Mouse (Mus musculus) cortical plate, adult 2 months (tissue): ENCODE data around the gene Kri1. TPM values are rescaled to one million over a fixed set of nuclear protein-coding genes. Genes with fewer than 3 reads are reported as not detected.
A peak's percentile ranks its signal among the peaks of the same experiment; 100 is the strongest.
"Not testable (repeated sequence)": the region's sequence is repeated elsewhere in the genome, so short reads cannot be mapped to it uniquely, and the experiment has no call there.

Source experiments
- H3K27ac ChIP-seq: fragments of 200-500 bp; 2 replicates; pipeline ENCODE4 v1.5.1; 2012; ENCODE audit warnings: low read length, control low read depth, inconsistent platforms; ENCODE audit not compliant: insufficient read depth
- H3K4me1 ChIP-seq: fragments of 200-500 bp; 2 replicates; pipeline ENCODE4 v1.6.1; 2011; ENCODE audit warnings: low read length; ENCODE audit not compliant: control insufficient read depth, insufficient read depth
- H3K4me3 ChIP-seq: fragments of 200-500 bp; 2 replicates; pipeline ENCODE4 v1.5.1; 2011; ENCODE audit warnings: mild to moderate bottlenecking, low read length, control low read depth; ENCODE audit not compliant: insufficient read depth
- CTCF ChIP-seq: fragments of 200-500 bp; IDR thresholded peaks from 2 replicates; pipeline ENCODE4 v1.5.1; 2011; ENCODE audit warnings: mild to moderate bottlenecking, control low read depth, low read length; ENCODE audit not compliant: insufficient read depth; ENCODE audit errors: extremely low read depth
- POLR2A ChIP-seq: fragments of 200-500 bp; IDR thresholded peaks from 2 replicates; pipeline ENCODE4 v1.6.1; 2011; ENCODE audit warnings: mild to moderate bottlenecking, low read length, control low read depth; ENCODE audit not compliant: insufficient read depth; ENCODE audit errors: extremely low read depth
- polyA plus RNA-seq: library from polyadenylated mRNA; depleted of rRNA; stranded (reverse); fragments of >200 nt; gene quantifications from 2 replicates; pipeline ENCODE4 v1.2.3, GENCODE M21; 2012

The Kri1 gene
- polyA plus RNA-seq, 1 experiment = 42.6 TPM

GRCm38 (mm10) chr9:21265000-21265561 lies 22.7 kb downstream of the Kri1 start, which contains the start of gene Atg4d:
Gene Atg4d, plus strand, starts transcription at chr9:21265293.
- Histone ChIP-seq H3K4me3 (peak within 1 kb of the TSS; percentile 55), H3K4me1 (peaks cover 3% of the 10 kb centered on the region; the same call in 1 of the 2 replicates), H3K27ac (no peak within 1 kb of the TSS; the same call in 1 of the 2 replicates)
- peak; percentile 81 for TF ChIP-seq POLR2A
- TF ChIP-seq CTCF = no peak

- Histone ChIP-seq H3K27ac (no peak overlapping the region), H3K4me1 (peaks cover 3% of the 10 kb centered on the region; the same call in 1 of the 2 replicates), H3K4me3 (peak overlapping the region; percentile 55)
- TF ChIP-seq POLR2A (no peak), CTCF (no peak)
These were observed 23.3 kb downstream of the Kri1 start for GRCm38 (mm10) chr9:21264272-21264999.

DNA sequence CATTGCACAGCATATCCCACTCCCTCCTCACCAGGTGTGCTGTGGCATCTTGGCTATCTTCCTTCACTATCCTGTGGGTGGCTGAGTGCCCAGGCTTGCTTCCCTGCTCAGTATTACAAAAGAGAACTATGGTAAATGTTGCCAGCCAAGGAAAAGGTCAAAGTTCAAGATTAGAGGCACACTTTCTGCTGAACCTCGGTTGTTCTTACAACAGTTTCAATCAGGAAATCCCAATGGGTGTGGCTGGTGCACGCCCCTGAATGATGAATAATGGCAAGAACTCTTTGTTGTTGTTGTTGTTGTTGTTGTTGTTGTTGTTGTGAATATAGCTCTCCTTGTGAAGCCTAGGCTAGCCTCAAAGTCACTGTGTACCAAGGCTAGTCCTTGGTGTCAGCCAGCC lies 25.9 kb downstream of the Kri1 start:
- TF ChIP-seq CTCF (no peak), POLR2A (no peak)
- Histone ChIP-seq H3K4me1 (peaks cover 3% of the 10 kb centered on the region; the same call in 1 of the 2 replicates), H3K27ac (no peak overlapping the region), H3K4me3 (no peak overlapping the region)

DNA sequence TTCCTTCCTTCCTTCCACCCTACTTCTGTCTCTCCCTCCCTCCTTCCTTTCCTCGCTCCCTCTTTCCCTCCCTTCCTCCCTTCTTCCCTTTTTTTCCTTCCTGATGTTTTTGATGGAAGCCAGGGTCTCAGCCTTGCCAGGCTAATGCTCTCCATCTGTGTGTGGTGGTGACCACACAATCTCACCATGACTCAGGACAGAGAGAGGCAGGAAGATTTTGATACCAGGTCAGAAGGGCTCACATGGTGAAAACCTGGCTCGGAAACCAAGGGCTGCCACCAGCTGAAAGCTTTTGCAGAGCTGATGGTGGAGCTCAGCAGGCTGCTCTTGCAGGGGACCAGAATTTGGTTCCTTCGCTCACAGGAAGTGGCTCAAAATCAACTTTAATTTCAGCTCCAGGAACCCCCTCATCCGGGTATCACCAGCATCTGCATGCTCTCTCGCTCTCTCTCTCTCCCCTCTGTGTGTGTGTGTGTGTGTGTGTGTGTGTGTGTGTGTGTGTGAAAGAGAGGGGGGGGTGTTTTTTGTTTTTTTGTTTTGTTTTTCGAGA lies 27.2 kb downstream of the Kri1 start:
- no peak for TF ChIP-seq CTCF
- no peak for TF ChIP-seq POLR2A
- no peaks in the 10 kb centered on the region for H3K4me1 ChIP-seq
- no peak overlapping the region for H3K27ac ChIP-seq
- H3K4me3 ChIP-seq = no peak overlapping the region

DNA sequence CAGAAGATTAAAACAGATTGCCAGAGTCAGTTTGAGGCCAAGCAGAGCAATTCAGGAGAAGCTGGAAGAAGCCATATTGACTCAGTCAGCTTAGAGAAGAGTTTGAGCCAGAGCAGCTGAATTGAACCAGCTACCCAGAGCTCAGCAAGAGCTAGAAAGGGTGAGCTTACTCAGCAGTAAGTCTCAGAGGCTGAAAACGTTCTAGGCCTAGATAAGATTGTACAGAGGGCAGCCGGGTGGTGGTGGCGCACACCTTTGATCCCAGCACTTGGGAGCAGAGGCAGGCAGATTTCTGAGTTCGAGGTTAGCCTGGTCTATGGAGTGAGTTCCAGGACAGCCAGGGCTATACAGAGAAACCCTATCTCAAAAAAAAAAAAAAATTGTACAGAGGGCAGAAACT lies 31.4 kb downstream of the Kri1 start:
- H3K4me1 ChIP-seq, H3K27ac ChIP-seq, H3K4me3 ChIP-seq: not testable (repeated sequence)

- H3K4me1 ChIP-seq = no peaks in the 10 kb centered on the region
- TF ChIP-seq CTCF (no peak), POLR2A (no peak)
These were observed 33.1 kb downstream of the Kri1 start for GRCm38 (mm10) chr9:21254690-21255089.

DNA sequence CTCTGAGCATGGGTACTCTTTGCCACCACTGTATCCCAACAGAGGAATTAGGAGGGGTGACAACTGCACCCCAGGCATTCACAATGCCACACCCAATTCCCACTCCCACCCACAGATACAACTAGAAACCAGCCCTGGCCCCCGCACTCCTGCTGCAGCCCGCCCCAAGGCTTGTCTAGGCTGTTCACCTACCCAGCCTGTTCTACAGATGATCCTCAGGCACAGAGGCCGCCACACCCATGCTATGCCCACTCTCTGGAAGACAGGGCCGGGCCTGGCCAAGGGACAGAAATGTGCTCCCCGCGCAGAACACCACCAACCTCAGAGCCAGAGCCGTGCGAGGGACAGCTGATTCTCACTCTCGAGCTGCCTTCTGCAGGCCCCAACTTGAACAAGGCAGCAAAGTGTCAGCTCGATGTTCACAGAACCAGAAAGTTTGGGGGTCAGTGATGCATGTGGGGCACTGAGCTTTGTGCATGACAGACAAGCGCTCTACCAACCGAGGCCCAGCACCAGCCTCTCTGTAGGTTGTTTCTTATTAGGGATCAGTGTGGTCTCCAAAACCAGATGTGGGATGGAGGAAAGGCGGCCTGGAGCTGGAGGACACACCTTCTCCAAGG lies 36.5 kb downstream of the Kri1 start:
- no peak for TF ChIP-seq POLR2A
- TF ChIP-seq CTCF = no peak
- no peak overlapping the region for H3K27ac ChIP-seq
- H3K4me3 ChIP-seq = no peak overlapping the region
- no peaks in the 10 kb centered on the region for H3K4me1 ChIP-seq

More at GRCm38 (mm10) chr9:21254690-21255089, 33.1 kb downstream of the Kri1 start:
- Histone ChIP-seq H3K27ac (no peak overlapping the region), H3K4me3 (no peak overlapping the region)

DNA sequence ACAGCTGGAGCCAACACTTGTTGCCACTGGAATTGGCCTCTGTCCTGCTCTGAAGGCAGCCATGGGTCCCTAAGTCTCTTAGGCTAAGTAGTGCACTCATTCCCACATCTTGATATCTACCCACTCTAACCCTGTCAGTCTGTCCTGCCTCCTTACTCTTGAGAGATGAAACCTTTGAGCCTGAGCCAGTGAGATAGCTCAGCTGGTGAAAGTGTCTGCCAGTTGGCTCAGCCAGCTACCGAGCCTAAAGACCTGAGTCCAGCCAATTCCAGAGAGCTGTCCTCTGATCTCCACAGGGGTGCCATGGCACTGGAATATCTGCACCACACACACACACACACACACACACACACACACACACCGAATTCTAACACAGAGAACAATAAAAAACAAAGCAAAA lies 37.3 kb downstream of the Kri1 start:
- Histone ChIP-seq H3K4me3 (no peak overlapping the region), H3K27ac (no peak overlapping the region), H3K4me1 (no peaks in the 10 kb centered on the region)
- no peak for TF ChIP-seq CTCF
- TF ChIP-seq POLR2A = no peak

DNA sequence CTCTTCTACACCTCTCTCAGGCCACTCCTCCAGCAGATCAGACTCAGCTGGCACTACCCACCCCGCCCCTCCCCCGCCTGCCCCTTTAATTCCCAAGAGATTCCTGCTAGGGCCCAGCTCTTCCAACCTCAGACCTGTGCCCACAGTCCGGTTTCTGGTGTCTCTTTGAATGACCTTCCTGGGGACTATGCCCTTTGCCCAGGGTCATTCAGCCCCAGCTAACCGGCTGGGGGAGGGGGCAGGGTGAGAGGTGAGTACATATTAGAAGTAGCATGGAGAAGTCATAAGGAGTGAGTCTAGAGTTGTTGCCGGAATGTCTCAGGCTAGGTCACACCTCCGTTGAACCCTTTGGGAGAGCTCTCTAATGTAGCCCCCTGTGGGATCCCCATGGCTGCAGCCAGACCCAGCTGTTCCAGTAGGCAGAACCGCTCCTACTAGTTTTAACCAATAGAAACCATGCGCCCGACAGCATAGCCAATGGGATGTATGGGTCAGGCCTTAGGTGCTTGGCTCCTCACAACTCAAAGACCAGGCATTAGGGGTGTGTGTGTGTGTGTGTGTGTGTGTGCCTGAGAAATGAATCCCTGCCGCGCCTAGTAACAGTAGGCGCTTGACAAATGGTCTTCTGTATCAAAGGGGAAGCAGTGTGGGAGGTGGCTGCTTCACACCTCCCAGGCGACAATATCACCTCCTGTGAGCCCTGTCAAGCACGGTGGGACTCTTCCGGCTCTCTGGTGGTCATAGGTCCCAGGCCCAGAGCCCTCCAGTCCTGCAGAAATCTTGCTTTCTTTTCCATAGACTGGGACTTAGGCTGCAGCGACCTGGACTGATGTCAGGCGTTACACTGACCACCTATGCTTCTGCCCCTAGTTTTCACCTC lies 37.9 kb downstream of the Kri1 start:
- Histone ChIP-seq H3K4me1 (no peaks in the 10 kb centered on the region), H3K27ac (0 out of 2 replicates have a peak overlapping the region, but pooled peaks have one; percentile 52), H3K4me3 (no peak overlapping the region)
- TF ChIP-seq CTCF = no peak
- no peak for TF ChIP-seq POLR2A
